Mouse (Mus musculus) erythroblast, embryonic 14.5 days (primary cell): ENCODE results near the gene Rcsd1.

Experiments
- GATA1 ChIP-seq: IDR thresholded peaks from 2 replicates; pipeline ENCODE4 v1.6.1; 2012; ENCODE audit warnings: low read length, inconsistent platforms, mixed read lengths
- TAL1 ChIP-seq: IDR thresholded peaks from 3 replicates; pipeline ENCODE4 v1.6.1; 2012; ENCODE audit warnings: low read length, inconsistent platforms, mixed read lengths

DNA sequence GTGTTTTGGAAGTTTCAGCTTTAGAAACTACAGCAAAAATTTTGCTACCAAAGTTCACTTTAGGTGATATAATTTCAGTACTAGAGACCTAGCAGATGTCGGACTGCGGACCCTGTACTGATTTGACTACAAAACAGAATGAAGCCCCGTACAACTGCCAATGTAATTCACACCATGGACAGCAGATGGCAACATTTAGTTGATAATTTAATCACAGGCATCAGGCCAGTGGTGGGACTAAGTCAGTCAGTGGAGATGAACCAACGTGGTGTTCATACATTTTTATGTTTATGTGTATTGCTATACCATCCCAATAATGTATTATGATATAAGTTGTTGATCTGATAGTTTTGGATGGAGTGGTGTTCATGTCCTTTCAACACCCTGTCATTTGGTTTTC is 48.8 kb downstream of the Rcsd1 start:
- TF ChIP-seq TAL1 (no peak), GATA1 (no peak)
